Mouse (Mus musculus) monocyte, adult 2 months (primary cell): ENCODE measurements at regions not wholly inside any gene's neighbourhood (a gene's known extent, or its start where the extent isn't known, plus 50 kb on each side); places are given as distances from the start of the nearest gene placed in this dataset.
"Not testable (repeated sequence)": the region's sequence is repeated elsewhere in the genome, so short reads cannot be mapped to it uniquely, and the experiment has no call there.

ENCODE experiments used
- DNase-seq, 2 experiments: peaks; one replicate each; pipeline ENCODE4 v3.0.0; 2022; ENCODE audit warnings: low spot score in 2 of 2, low read depth in 1 of 2

GRCm38 (mm10) chr1:73668691-73669090, 455.6 kb downstream of the Tns1 start:
- no peak for DNase-seq

GRCm38 (mm10) chr1:73663546-73663945, 460.7 kb downstream of the Tns1 start:
- no peak for DNase-seq

GRCm38 (mm10) chr1:73645011-73645410, 479.2 kb downstream of the Tns1 start:
- no peak for DNase-seq

GRCm38 (mm10) chr1:73644394-73644793, 479.9 kb downstream of the Tns1 start:
- DNase-seq = no peak

GRCm38 (mm10) chr1:73643431-73643830, 480.8 kb downstream of the Tns1 start:
- no peak for DNase-seq

- no peak for DNase-seq
Observed at GRCm38 (mm10) chr1:73642691-73643109, 481.5 kb downstream of the Tns1 start.

- no peak for DNase-seq
Observed at GRCm38 (mm10) chr1:73641456-73641855, 482.8 kb downstream of the Tns1 start.

GRCm38 (mm10) chr1:73640726-73641451, 483.4 kb downstream of the Tns1 start:
- no peak for DNase-seq

- no peak for DNase-seq
Observed at GRCm38 (mm10) chr1:73635709-73636108, 488.5 kb downstream of the Tns1 start.

- no peak for DNase-seq
Observed at GRCm38 (mm10) chr1:73634871-73635270, 489.4 kb downstream of the Tns1 start.

GRCm38 (mm10) chr1:73633071-73633470, 491.2 kb downstream of the Tns1 start:
- no peak for DNase-seq

- no peak for DNase-seq
Observed at GRCm38 (mm10) chr1:73630363-73630762, 493.9 kb downstream of the Tns1 start.

GRCm38 (mm10) chr1:73625365-73625764, 498.9 kb downstream of the Tns1 start:
- DNase-seq = no peak

- DNase-seq = not testable (repeated sequence)
Observed at GRCm38 (mm10) chr1:73621121-73621520, 503.1 kb downstream of the Tns1 start.

GRCm38 (mm10) chr1:73618551-73619170, 505.6 kb downstream of the Tns1 start:
- no peak for DNase-seq

- no peak for DNase-seq
Observed at GRCm38 (mm10) chr1:73593653-73594385, 530.4 kb downstream of the Tns1 start.

GRCm38 (mm10) chr1:73591342-73592099, 532.7 kb downstream of the Tns1 start:
- DNase-seq = no peak

- no peak for DNase-seq
Observed at GRCm38 (mm10) chr1:73579680-73580079, 544.6 kb downstream of the Tns1 start.

- DNase-seq = no peak
Observed at GRCm38 (mm10) chr1:73577019-73577418, 547.2 kb downstream of the Tns1 start.

- DNase-seq = no peak
Observed at GRCm38 (mm10) chr1:73575694-73576093, 548.6 kb downstream of the Tns1 start.

GRCm38 (mm10) chr1:73570944-73571343, 553.3 kb downstream of the Tns1 start:
- no peak for DNase-seq
